Mouse (Mus musculus): ENCODE measurements around the gene Stard5.
A peak's percentile ranks its signal among the peaks of the same experiment; 100 is the strongest.

The Stard5 gene

DNA sequence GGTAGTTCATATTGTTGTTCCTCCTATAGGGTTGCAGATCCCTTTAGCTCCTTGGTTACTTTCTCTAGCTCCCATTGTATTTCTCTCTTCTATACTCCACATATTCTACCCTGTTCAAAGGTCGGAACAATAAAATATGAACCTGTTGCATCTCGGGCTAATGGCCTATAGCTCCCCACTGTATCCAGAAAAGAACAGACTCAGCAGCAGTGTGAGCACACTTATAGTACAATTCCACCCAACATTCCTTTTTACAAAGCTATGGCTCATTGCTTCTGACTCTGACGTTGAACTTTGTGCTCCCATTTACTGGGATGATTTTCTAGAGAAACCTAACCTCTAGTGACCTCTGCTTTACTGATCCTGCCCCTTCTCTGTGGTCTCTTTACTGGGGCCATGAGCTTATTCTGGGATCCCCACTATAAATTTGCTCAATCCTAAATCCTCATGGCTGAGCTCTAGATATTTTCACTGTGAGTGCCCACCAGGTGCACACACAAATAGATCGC lies 34.4 kb downstream of the Stard5 start:
- DNase-seq, result no peak

DNA sequence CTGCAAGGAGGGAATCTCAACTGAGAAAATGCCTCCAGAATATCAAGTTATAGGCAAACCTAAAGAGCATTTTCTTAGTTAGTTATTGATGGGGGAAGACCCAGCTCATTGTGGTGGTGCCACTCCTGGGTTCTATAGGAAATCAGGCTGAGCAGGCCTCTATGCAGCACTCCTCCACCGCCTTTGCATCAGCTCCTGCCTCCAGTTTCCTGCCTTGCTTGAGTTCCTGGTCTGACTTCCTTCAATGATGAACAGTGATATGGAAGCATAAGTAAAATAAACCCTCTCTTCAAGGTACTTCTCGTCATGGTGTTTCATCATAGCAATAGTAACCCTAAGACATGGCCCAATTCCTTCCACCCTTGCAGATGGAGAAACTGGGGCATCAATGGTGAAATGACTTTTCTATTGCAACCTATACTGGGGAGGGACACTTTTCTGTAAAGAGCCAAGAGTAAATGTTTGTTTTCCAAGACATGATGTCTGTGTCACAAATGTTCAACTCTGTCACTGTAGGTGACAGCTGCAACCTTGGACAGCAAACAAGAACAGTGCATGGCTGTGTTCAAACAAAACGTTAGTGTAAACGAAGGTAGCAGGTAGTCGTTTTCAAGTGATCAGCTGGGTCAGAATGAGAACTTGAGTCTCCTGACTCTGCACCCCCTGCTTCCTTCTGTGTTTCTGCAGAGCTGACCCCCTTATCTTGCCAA lies 36.3 kb downstream of the Stard5 start:
- DNase-seq, result no peak

DNA sequence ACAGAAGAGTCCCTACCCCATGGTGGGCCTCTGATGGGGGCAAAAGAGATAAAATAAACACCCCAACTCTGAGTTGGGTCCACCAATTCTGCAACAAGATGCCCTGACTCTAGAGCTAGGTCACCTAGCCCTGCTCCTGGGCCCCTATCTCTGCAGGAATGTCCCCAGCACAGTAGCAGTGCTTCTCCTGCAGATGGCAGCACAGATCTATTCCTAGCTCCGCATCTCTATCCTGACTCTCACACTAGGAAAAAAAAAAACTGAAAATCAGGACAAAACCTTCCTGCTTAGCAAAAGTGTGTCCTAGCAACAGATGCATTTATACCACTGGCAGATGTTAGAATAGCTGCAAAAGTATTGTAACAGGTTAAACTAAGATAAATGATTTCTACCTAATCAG lies 37.0 kb downstream of the Stard5 start:
- peak; percentile 82 to 83 for DNase-seq

DNA sequence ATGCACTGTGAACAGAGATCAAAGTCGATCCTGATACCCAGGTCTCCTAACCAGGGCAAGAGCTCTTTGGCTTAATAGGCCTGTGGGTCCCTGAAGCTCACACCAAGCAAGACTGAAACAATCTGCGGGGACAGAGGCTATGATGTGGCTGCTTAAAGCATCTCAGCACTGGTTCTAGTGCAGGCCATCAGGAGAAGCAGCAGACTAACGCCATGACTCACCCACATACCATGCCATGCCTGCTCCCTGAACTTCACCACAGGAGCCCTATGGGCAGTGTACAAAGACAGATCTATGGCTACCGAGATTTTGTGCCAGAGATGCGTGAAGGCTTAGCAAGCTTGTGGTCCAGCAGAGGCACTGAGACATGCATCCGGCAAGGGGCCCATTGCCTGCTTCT lies 39.8 kb downstream of the Stard5 start:
- no peak for DNase-seq

DNA sequence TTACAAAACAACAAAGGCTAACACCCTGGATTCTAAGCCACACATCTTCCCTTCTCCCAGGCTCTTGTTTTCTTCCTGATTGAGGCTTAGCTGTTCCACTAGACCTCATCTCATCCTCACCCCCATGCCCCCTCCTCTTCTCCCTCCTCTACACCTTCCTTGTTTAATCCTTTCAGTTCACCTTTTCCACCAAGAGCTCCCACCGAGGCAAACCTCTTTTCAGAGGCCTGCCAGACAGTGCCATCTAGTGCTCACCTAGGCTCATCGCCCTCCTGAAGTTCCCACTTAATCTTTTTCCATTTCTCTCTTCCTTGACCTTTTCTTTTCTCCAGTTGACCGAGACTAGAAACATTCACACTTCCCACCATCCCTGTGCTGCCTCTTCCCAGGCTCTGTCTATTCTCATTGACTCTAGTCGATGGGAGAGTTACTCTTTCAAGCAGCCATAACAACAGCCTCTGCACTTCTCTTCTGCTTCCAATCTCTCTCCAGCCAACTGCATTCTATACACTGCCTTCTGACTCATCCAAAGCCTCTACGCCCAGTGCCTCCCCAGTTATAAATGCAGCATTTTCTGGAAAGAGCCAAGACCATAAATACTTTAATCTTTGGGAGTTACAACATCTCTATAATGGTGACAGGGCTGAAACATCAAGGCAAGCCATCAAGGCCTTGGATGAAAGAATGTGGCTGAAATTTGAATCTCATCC lies 43.9 kb downstream of the Stard5 start:
- DNase-seq, result peak; percentile 55 to 62

DNA sequence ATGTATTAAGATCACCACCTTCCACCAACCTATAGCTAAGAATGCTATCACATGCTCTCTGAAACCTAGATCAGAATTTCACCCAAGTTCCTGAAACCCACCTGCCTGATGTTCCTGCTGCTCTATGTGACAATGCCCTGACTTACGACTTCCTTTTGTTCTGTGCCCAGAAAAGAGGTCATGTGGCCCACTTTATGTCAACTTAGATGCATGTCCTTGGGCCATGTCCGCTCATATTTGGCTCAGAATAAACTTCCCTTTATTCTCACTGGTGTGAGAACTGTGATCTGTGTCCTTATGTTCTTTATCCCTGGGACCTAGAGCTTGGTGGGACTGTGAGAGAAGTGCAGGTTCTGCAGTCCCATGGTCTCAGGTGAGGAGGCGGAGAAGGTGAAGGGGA lies 45.5 kb downstream of the Stard5 start:
- DNase-seq, result no peak

DNA sequence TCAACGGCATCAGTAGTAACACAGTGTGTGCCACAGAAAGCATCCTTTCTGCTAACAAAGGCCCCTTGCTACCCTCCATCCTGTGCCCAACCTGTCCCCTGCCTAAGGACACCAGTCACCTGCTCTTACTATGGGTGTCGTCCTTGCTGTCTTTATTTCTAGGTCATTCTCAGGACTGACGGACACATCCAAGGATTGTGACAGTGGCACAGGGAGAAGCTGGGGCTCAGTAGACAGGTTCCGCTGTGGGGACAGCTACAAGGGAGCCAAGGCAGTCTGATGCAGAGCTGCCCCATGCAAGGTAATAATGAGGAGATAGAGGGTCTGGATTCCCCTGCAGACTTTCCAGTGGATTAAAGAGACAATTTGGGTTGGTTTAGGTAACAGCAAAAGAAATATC lies 46.7 kb downstream of the Stard5 start:
- no peak for DNase-seq

DNA sequence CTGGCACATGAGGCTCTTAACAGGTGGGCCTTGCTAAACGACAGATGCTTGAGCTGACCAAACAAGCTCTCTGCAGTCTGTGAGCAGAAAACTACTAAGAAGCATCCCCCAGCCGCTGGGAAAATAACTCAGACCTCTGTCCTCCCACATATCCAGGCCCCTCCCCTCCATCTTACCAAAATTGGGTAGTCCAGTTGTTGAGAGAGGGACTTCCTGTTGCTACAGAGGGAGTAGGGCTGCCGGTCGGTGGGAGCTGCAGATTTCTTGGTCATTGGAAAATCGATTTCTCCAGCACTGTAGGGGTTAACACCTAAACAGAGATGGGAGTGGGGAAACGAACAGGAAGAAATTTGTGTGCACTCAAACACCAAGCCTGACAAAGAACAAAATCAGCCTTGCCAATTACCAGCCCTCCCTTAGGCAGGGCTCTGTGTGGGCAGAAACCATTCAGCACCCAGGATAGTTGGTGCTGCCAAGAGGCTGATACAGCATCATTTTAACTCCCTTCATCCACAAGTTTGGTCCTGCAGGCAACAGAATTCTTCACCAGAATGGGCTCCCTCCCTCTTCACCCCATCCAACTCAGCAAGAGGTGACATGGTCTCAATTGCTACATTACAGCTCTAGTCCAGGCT lies 51.0 kb downstream of the Stard5 start:
- no peak for DNase-seq

DNA sequence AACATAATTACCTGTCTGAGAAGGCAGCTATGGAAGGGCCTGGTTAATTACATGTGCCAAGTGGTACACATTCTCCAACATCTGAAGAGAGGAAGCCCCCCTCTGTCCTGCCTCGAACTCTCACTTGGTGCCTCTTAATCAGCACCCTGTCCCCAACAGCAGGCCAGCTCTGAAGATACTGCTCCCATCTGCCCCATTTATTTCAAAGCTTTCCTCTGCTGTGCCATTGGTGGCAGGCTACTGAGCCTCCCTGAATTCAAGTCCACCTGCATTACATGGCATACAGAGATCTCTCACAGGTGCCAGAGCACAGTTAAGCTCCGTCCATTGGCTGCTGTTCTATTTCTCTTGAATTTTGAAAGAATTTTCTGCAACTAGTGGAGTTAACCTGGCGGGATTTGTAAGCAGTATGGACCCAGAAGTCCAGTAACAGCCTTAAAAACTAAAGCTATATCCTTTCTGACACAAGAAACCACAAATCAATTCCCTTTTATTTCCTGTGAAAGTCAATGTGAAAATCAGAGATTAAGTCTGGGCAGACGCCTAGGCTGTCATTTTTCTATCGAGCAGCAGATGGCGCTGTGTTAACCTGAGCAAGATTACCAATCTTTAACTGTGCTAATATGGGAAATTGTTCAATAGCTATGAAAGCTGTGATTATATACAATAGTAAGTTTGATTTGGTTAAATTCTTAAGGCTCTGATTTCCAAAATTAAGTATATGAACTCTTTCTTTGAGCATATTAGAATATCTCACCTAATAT lies 63.9 kb downstream of the Stard5 start:
- DNase-seq, result peak; percentile 63 to 67

DNA sequence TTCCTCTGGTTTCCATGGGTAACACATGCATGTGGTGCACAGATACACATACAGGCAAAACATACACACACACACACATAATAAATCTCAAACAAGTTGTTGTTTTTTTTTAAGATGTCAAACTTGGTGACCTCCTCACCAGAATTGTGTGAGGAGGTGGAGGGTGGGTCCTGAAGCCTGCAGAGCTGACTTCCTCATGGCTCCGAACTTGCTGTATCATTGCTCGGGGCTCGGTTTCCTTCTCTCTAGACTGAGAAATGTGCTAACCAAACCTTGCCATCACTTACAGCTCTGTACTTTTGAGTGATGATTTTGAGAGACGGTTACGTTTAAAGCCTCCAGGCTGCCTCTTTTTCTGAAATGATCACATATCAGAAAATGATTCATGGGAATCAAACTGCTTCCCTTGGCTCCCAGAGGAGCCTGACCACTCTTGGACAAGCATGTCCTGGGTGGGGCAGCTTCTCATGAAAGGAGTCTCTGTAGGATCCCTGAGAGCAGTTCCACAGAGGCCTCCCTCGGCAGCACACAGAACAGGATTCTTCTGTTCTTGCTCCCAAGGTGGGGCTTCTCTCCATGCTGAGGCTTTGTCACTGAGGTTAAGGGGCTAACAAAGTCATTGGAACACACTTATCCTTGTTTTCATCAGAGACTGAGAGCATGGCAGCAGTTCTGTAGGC lies 67.4 kb downstream of the Stard5 start:
- no peak for DNase-seq
